Mouse (Mus musculus) olfactory bulb, adult 2 months (tissue): ENCODE results near the gene Sv2c.

Source experiments
- CTCF ChIP-seq: fragments of 200-500 bp; IDR thresholded peaks from 2 replicates; pipeline ENCODE4 v1.5.1; 2012; ENCODE audit warnings: low read depth, mild to moderate bottlenecking, low read length, moderate library complexity; ENCODE audit not compliant: insufficient read depth
- POLR2A ChIP-seq: fragments of 200-500 bp; IDR thresholded peaks from 2 replicates; pipeline ENCODE4 v1.6.1; 2012; ENCODE audit warnings: mild to moderate bottlenecking, low read depth, low read length, moderate library complexity; ENCODE audit not compliant: insufficient read depth

DNA sequence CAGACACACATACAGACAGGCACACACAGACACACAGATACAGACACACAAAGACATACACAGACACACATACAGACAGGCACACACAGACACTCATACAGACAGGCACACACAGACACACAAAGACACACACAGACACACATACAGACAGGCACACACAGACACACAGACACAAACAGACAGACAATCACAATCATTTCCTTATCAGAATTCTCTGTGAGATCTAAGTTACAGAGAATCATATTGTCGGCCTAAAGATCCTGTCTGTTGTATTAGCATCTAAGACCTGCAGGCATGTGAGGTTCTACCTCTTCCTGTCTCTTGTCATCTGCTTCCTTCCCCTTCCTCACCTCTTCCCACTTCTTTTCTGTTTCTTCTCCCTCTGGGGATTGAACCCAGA is 168.7 kb downstream of the Sv2c start:
- TF ChIP-seq CTCF: no peak
- no peak for TF ChIP-seq POLR2A
